Mouse (Mus musculus): Measurements from ENCODE around the gene Kansl3.

Gene Kansl3

GRCm38 (mm10) chr1:36321829-36322573 is 47.0 kb downstream of the Kansl3 start:
- peak; percentile 68 for DNase-seq (ENCODE audit: low read depth, low spot score)

- no peak for DNase-seq (ENCODE audit: low read depth, low spot score)
Measured at GRCm38 (mm10) chr1:36321164-36321563, 47.8 kb downstream of the Kansl3 start.

- DNase-seq (ENCODE audit: low read depth, low spot score): peak; percentile 69
Measured at GRCm38 (mm10) chr1:36315776-36316100, 53.2 kb downstream of the Kansl3 start.

GRCm38 (mm10) chr1:36314959-36315775 is 53.8 kb downstream of the Kansl3 start:
- DNase-seq (ENCODE audit: low read depth, low spot score): peak; percentile 98

- no peak for DNase-seq (ENCODE audit: low read depth, low spot score)
Measured at GRCm38 (mm10) chr1:36309498-36309901, 59.5 kb downstream of the Kansl3 start.

GRCm38 (mm10) chr1:36308966-36309475 is 60.0 kb downstream of the Kansl3 start:
- DNase-seq (ENCODE audit: low read depth, low spot score): no peak

- peak; percentile 59 for DNase-seq (ENCODE audit: low read depth, low spot score)
Measured at GRCm38 (mm10) chr1:36308451-36308901, 60.5 kb downstream of the Kansl3 start.

GRCm38 (mm10) chr1:36307495-36308280 is 61.3 kb downstream of the Kansl3 start, which contains the start of gene Arid5a:
Arid5a (plus strand) TSS chr1:36307733.
- peak; percentile 97 for DNase-seq (ENCODE audit: low read depth, low spot score)

GRCm38 (mm10) chr1:36307121-36307494 is 61.9 kb downstream of the Kansl3 start:
- no peak for DNase-seq (ENCODE audit: low read depth, low spot score)

GRCm38 (mm10) chr1:36306120-36306519 is 62.9 kb downstream of the Kansl3 start:
- DNase-seq (ENCODE audit: low read depth, low spot score): no peak

GRCm38 (mm10) chr1:36304764-36305163 is 64.2 kb downstream of the Kansl3 start:
- DNase-seq (ENCODE audit: low read depth, low spot score): no peak

GRCm38 (mm10) chr1:36303381-36304320 is 65.3 kb downstream of the Kansl3 start:
- DNase-seq (ENCODE audit: low read depth, low spot score): peak; percentile 47

- no peak for DNase-seq (ENCODE audit: low read depth, low spot score)
Measured at GRCm38 (mm10) chr1:36302957-36303356, 66.0 kb downstream of the Kansl3 start.

GRCm38 (mm10) chr1:36302273-36302672 is 66.7 kb downstream of the Kansl3 start:
- DNase-seq (ENCODE audit: low read depth, low spot score): no peak

- no peak for DNase-seq (ENCODE audit: low read depth, low spot score)
Measured at GRCm38 (mm10) chr1:36300486-36300885, 68.5 kb downstream of the Kansl3 start.

- DNase-seq (ENCODE audit: low read depth, low spot score): no peak
Measured at GRCm38 (mm10) chr1:36299676-36300075, 69.3 kb downstream of the Kansl3 start.

- no peak for DNase-seq (ENCODE audit: low read depth, low spot score)
Measured at GRCm38 (mm10) chr1:36299126-36299525, 69.9 kb downstream of the Kansl3 start.

- DNase-seq (ENCODE audit: low read depth, low spot score): no peak
Measured at GRCm38 (mm10) chr1:36298107-36298506, 70.9 kb downstream of the Kansl3 start.

GRCm38 (mm10) chr1:36296466-36297149 is 72.4 kb downstream of the Kansl3 start:
- no peak for DNase-seq (ENCODE audit: low read depth, low spot score)

GRCm38 (mm10) chr1:36294402-36294801 is 74.6 kb downstream of the Kansl3 start:
- no peak for DNase-seq (ENCODE audit: low read depth, low spot score)

All from ES-CJ7 (cell line).